Mouse (Mus musculus) liver, embryonic 15.5 days (tissue): ENCODE data around the gene Sh2d3c. TPM values are rescaled to one million over a fixed set of nuclear protein-coding genes. Genes with fewer than 3 reads are reported as not detected.

Experiments used
- ATAC-seq: fragments of 200-750 bp; cut with Nextera tagmentation; 2 replicates; pipeline ENCODE4 v1.8.0; 2017; ENCODE audit warnings: moderate number of reproducible peaks, mild to moderate bottlenecking, moderate library complexity; ENCODE audit not compliant: insufficient read depth
- H3K27ac ChIP-seq: fragments of 300-500 bp; sonication (generic); replicated peaks from 2 replicates; pipeline ENCODE4 v1.5.1; 2015; ENCODE audit warnings: mild to moderate bottlenecking, inconsistent platforms
- H3K27me3 ChIP-seq: fragments of 300-500 bp; sonication (generic); 2 replicates; pipeline ENCODE4 v1.6.1; 2015; ENCODE audit warnings: mild to moderate bottlenecking, inconsistent platforms
- H3K36me3 ChIP-seq: fragments of 300-500 bp; sonication (generic); replicated peaks from 2 replicates; pipeline ENCODE4 v1.6.1; 2015; ENCODE audit warnings: moderate library complexity, mild to moderate bottlenecking, inconsistent platforms
- H3K4me1 ChIP-seq: fragments of 300-500 bp; sonication (generic); replicated peaks from 2 replicates; pipeline ENCODE4 v1.6.1; 2015; ENCODE audit warnings: inconsistent platforms
- H3K4me2 ChIP-seq: fragments of 300-500 bp; sonication (generic); 2 replicates; pipeline ENCODE4 v1.6.1; 2015; ENCODE audit warnings: moderate library complexity, mild to moderate bottlenecking, inconsistent platforms
- H3K4me3 ChIP-seq: fragments of 300-500 bp; sonication (generic); replicated peaks from 2 replicates; pipeline ENCODE4 v1.5.1; 2015; ENCODE audit warnings: mild to moderate bottlenecking, inconsistent platforms
- H3K9ac ChIP-seq: fragments of 300-500 bp; sonication (generic); 2 replicates; pipeline ENCODE4 v1.6.1; 2015; ENCODE audit warnings: moderate library complexity, mild to moderate bottlenecking, inconsistent platforms
- H3K9me3 ChIP-seq: fragments of 300-500 bp; sonication (generic); replicated peaks from 2 replicates; pipeline ENCODE4 v1.6.1; 2016; ENCODE audit warnings: inconsistent platforms
- WGBS: fragments of 180-500 bp; shearing (Covaris S2); methylation state at CpG from one replicate; pipeline ENCODE4 v1.1.7; 2015; ENCODE audit warnings: mixed read lengths; ENCODE audit not compliant: insufficient replicate concordance; 5-methylcytosine and 5-hydroxymethylcytosine counted together
- polyA plus RNA-seq: library from polyadenylated mRNA; unstranded; fragments of >200 nt; fragmentation: Nextera tagmentation; extraction: Ambion mirVana; gene quantifications from 2 replicates; pipeline ENCODE4 v1.2.1, GENCODE M21; 2015

Sh2d3c gene
- polyA plus RNA-seq, 1 experiment from 2014 or later = 7.0 TPM

DNA sequence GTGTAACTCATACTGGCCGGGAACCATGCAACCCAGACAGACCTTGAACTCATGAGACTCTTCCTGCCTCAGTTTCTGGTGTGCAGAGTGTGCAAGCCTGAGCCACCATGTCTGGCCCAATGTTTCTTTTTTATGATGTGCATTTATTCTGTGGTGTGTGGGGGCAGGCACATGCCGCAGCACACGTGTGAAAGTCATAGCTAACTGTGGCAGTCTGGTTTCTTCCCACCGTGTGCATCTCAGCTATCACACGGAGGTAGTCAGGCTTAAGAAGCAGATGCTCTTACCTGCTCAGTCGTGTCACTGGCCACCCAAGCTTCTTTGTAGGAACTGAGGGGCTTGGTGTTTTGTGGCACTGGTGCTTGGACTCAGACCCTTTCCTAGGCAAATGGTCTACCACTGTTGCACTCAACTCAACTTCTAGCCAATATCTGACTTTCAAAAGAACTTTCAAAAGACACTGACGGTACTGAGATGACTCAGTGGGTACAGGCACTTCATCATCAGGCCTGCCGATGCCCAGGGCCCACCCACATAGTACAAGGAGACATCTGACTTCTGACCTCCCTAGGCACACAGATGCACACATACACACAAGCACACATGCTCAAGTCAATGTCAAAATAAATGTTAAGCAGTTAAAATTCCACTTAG lies 51.9 kb downstream of the Sh2d3c start:
- no peak overlapping the region for H3K4me3 ChIP-seq
- no peak overlapping the region for H3K27ac ChIP-seq
- no peaks in the 10 kb centered on the region for H3K36me3 ChIP-seq
- no peak for ATAC-seq
- H3K4me2 ChIP-seq = no peak overlapping the region
- H3K4me1 ChIP-seq = peaks cover 41% of the 10 kb centered on the region
- H3K9me3 ChIP-seq = no peaks in the 10 kb centered on the region
- peaks cover 4% of the 10 kb centered on the region; the same call in 1 of the 2 replicates for H3K27me3 ChIP-seq
- WGBS = 60% methylated on average over 8 of the region's 8 CpGs
- no peak overlapping the region for H3K9ac ChIP-seq

DNA sequence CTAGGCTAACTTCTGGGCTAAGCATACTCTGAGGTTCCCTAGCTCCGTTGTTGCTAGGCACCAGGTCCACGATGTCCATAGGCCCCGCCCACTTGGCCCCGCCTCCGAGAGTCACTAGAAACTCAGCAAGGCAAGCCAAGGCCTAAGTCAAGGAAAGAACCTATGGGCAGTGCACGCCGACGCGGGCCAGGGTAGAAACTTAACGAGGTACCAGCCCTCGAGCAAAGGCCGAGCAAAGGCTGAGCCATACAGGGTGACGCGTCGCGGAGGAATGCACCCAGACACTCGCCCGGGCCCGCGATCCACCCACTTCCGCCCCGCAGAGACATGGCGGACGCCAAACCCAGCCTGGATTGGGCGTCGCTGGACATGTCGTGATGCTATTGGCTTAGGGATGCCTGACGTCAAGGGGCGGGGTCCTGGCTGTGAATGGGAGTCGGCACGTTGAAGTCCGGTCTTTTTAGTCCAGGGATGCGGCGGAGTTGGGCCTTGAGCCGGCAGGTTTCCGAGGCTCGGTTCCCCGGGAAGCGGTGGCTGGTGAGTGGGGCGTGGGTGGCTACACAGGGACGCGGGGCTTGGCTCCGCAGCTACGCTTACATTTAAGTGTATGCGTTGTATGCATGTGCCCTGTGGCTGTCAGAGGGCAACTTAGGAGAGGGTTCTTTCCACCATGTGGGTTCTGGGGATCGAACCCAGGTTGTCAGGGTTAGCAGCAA lies 54.7 kb downstream of the Sh2d3c start, which contains the start of the genes Ttc16 and Ptrh1:
Gene Ttc16, minus strand, starts transcription at position 275 of the 716 bp plus-strand sequence.
Gene Ptrh1, plus strand, starts transcription at position 428 of the 716 bp plus-strand sequence.
- no peaks in the 10 kb centered on the region for H3K9me3 ChIP-seq
- H3K9ac ChIP-seq = peak within 1 kb of the TSS; percentile 48; the same call in 1 of the 2 replicates
- WGBS = under 1% methylated on average over 46 of the region's 46 CpGs
- H3K4me3 ChIP-seq = peak within 1 kb of the TSS; percentile 73
- peak; percentile 91 for ATAC-seq
- no peaks in the 10 kb centered on the region for H3K36me3 ChIP-seq
- H3K4me2 ChIP-seq = peak within 1 kb of the TSS; percentile 92
- peak within 1 kb of the TSS; percentile 46 for H3K27ac ChIP-seq
- H3K4me1 ChIP-seq = peaks cover 29% of the 10 kb centered on the region
- peaks cover 4% of the 10 kb centered on the region; the same call in 1 of the 2 replicates for H3K27me3 ChIP-seq

DNA sequence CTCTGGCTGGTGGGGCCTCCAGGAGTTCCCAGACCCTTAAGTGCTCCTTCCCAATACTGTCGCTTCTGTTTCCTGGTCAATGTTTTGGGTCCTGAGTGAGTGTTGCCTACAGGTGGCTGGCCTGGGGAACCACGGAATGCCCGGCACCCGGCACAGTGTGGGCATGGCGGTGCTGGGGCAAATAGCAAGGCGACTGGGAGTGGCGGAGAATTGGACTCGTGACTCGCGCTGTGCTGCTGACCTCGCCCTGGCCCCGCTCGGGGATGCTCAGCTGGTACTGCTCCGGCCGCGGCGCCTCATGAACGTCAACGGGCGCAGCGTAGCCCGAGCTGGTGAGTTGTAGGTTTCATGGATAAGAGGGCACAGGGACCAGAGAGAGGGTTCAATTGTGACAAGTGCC lies 55.3 kb downstream of the Sh2d3c start:
- H3K9me3 ChIP-seq = no peaks in the 10 kb centered on the region
- peaks cover 4% of the 10 kb centered on the region; the same call in 1 of the 2 replicates for H3K27me3 ChIP-seq
- peak overlapping the region; percentile 92 for H3K4me2 ChIP-seq
- 33% methylated on average over 22 of the region's 22 CpGs for WGBS
- no peak for ATAC-seq
- H3K4me3 ChIP-seq = peak overlapping the region; percentile 73
- no peaks in the 10 kb centered on the region for H3K36me3 ChIP-seq
- H3K9ac ChIP-seq = 0 out of 2 replicates have a peak overlapping the region, but pooled peaks have one; percentile 48
- H3K27ac ChIP-seq = no peak overlapping the region
- peaks cover 27% of the 10 kb centered on the region for H3K4me1 ChIP-seq

DNA sequence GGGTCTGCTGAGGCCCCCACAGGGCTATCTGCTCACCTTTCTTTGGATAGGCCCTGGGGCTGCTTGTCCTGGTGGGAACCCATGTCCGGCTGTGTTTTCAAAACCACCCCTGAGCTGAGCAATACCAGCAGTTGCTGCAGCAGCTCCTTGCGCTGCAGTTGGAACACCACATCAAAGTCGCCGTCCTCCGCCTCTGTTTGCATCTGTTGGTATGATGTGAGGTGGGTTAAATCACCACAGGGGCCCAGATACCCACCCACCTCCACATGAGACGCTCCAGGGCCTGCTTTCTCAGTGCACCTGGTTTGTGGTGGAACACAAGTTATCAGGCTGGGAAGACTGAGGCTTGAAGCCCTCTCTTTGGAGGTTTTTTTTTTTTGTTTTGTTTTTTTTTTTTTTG lies 57.2 kb downstream of the Sh2d3c start:
- WGBS = 73% methylated on average over 6 of the region's 6 CpGs
- no peak overlapping the region for H3K27ac ChIP-seq
- H3K9ac ChIP-seq = no peak overlapping the region
- H3K4me2 ChIP-seq = no peak overlapping the region
- H3K4me3 ChIP-seq = no peak overlapping the region
- peaks cover 18% of the 10 kb centered on the region for H3K4me1 ChIP-seq
- ATAC-seq = no peak
- no peaks in the 10 kb centered on the region for H3K36me3 ChIP-seq
- no peaks in the 10 kb centered on the region for H3K9me3 ChIP-seq
- peaks cover 4% of the 10 kb centered on the region; the same call in 1 of the 2 replicates for H3K27me3 ChIP-seq

DNA sequence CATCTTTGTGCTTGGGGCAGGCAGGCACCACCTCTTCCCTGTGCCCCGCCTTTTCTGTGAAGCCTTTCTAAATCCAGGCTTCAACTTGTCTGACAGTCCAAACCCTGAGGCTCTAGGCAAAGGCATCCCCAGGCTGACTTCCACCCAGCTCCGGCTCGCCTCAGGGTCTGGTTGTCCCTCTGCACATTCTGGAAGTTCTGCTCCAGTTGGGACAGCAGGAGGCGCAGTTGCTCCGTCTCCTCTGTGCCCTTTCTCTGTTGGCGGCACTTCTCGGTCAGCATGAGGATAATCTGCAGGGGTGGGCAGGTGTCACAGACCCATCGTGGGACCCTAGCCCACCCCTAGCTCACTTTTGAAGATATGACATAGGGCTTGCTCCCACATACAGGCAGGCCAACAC lies 58.3 kb downstream of the Sh2d3c start:
- no peak overlapping the region for H3K4me2 ChIP-seq
- H3K9me3 ChIP-seq = no peaks in the 10 kb centered on the region
- 18% methylated on average over 8 of the region's 8 CpGs for WGBS
- H3K4me3 ChIP-seq = no peak overlapping the region
- ATAC-seq = no peak
- H3K27me3 ChIP-seq = peaks cover 4% of the 10 kb centered on the region; the same call in 1 of the 2 replicates
- H3K27ac ChIP-seq = no peak overlapping the region
- H3K4me1 ChIP-seq = peaks cover 18% of the 10 kb centered on the region
- no peak overlapping the region for H3K9ac ChIP-seq
- H3K36me3 ChIP-seq = no peaks in the 10 kb centered on the region

DNA sequence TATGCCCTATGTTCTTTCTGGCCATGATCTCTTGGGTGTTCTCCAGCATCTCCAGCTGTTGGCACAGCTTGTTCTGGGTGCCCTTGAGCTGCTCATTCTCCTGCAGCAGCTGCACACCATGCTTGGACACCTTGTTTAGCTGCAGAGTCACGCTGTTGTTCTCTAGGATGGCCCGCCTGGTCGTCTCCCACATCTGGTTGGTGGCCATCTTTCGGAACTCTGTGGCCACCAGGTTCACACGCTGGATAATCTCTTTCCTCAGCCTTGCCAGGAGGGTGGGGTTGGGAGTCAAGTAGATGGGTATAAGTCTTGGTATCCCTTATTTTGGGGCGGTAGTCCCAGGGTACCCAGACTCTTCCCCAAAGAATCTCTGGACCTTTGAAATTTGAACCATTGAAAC lies 58.9 kb downstream of the Sh2d3c start:
- peaks cover 18% of the 10 kb centered on the region for H3K4me1 ChIP-seq
- no peak overlapping the region for H3K4me2 ChIP-seq
- H3K27ac ChIP-seq = no peak overlapping the region
- H3K9ac ChIP-seq = no peak overlapping the region
- H3K4me3 ChIP-seq = no peak overlapping the region
- WGBS = 66% methylated on average over 6 of the region's 6 CpGs
- ATAC-seq = no peak
- peaks cover under 1% of the 10 kb centered on the region; the same call in 1 of the 2 replicates for H3K27me3 ChIP-seq
- H3K9me3 ChIP-seq = no peaks in the 10 kb centered on the region
- H3K36me3 ChIP-seq = no peaks in the 10 kb centered on the region

DNA sequence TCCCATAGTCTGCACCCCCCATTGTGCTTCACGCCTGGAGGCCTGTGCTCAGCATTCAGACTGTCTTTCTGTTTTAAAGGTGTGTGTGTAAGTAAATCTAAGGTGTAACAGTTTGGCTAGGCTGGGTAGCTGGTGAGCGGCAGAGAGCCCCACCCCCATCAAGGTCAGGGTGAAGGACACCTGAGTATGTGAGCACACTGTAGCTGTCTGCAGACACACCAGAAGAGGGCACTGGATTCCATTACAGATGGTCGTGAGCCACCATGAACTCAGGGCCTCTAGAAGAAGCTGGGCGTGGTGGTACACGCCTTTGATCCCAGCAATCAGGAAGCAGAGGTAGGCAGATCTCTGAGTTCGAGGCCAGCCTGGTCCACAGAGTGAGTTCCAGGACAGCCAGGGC lies 60.9 kb downstream of the Sh2d3c start:
- Histone ChIP-seq H3K4me1 (no peaks in the 10 kb centered on the region; the same call in 1 of the 2 replicates), H3K27me3 (no peaks in the 10 kb centered on the region), H3K4me3 (no peak overlapping the region), H3K4me2 (no peak overlapping the region), H3K27ac (no peak overlapping the region), H3K9ac (no peak overlapping the region), H3K36me3 (no peaks in the 10 kb centered on the region), H3K9me3 (no peaks in the 10 kb centered on the region)
- WGBS = 49% methylated on average over 6 of the region's 6 CpGs
- ATAC-seq = no peak

DNA sequence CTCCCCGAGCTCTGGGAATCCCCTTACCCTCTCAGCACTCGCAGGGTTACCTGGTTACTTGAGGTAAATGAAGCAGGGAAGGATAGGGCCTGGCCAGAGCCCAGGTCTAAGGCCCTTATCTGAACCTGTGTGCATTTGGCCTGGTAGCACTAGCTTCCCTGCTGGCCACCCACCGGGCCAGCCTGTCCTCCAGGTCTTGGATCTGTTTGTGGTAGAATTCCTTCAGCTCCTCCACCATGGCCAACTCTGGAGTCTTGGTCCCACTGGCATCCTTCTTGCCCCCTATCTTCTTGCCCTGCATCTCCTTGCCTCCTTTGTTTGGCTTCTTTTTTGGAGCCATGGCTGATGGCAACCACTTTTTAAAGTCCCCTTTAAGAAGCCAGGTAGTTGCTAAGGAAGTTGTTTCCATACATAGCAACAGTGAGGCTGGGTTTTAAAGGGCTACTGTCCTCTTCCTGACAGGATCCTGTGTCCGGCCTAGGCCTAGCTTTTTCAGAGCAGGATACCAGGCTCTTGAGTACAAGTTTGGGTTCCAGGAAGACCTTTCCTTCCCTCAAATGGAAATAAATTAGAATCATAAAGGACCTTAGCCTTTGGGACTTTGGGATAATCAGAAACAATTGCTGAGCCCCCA lies 63.3 kb downstream of the Sh2d3c start, which contains the start of gene Cfap157:
Gene Cfap157, minus strand, starts transcription at position 381 of the 634 bp plus-strand sequence.
- Histone ChIP-seq H3K27me3 (no peaks in the 10 kb centered on the region), H3K9me3 (no peaks in the 10 kb centered on the region), H3K4me1 (no peaks in the 10 kb centered on the region; the same call in 1 of the 2 replicates), H3K4me2 (no peak within 1 kb of the TSS), H3K4me3 (no peak within 1 kb of the TSS), H3K9ac (no peak within 1 kb of the TSS), H3K36me3 (no peaks in the 10 kb centered on the region), H3K27ac (no peak within 1 kb of the TSS)
- 53% methylated on average over 4 of the region's 4 CpGs for WGBS
- ATAC-seq = no peak

DNA sequence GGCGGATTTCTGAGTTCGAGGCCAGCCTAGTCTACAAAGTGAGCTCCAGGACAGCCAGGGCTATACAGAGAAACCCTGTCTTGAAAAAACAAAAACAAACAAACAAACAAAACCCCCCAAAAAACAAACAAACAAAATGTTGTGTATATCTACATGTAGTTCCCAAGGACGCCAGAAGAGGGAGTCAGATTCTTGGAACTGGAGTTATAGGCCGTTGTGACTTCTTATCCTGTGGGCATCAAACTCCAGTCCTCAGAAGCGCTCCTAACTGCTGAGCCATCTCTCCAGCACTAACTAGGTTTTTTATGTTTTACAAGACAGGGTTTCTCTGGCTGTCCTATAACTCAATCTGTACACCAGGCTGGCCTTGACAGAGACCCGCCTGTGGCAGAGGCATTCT lies 66.3 kb downstream of the Sh2d3c start:
- no peak for ATAC-seq
- no peak overlapping the region for H3K4me3 ChIP-seq

DNA sequence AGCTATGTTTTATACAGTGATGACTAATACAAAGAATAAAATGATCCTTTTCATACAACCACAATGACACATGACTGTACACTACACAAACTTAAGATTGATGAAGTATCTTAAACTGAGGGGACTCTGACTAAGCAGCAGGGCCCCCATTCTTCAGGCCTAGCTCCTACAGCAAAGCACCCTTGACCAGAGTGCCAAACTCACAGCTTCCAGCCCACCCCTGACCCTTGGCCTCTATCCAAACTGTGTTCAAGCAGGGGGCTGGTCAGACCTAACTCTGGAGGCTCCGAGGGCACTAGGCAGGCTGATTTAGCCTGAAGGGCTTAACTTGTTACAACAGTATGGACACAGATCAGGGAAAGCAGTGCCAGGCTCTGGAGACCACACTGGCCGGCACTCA lies 67.7 kb downstream of the Sh2d3c start:
- ATAC-seq = no peak
- Histone ChIP-seq H3K27ac (no peak overlapping the region), H3K4me3 (no peak overlapping the region), H3K36me3 (no peaks in the 10 kb centered on the region), H3K9me3 (no peaks in the 10 kb centered on the region), H3K4me2 (no peak overlapping the region), H3K27me3 (no peaks in the 10 kb centered on the region), H3K4me1 (no peaks in the 10 kb centered on the region), H3K9ac (no peak overlapping the region)
- WGBS = 53% methylated on average over 2 of the region's 2 CpGs

More for the DNA sequence above, 66.3 kb downstream of the Sh2d3c start:
- Histone ChIP-seq H3K9me3 (no peaks in the 10 kb centered on the region), H3K36me3 (no peaks in the 10 kb centered on the region), H3K27me3 (no peaks in the 10 kb centered on the region), H3K27ac (no peak overlapping the region), H3K4me2 (no peak overlapping the region), H3K9ac (no peak overlapping the region), H3K4me1 (no peaks in the 10 kb centered on the region)
- WGBS = 49% methylated on average over 6 of the region's 6 CpGs

DNA sequence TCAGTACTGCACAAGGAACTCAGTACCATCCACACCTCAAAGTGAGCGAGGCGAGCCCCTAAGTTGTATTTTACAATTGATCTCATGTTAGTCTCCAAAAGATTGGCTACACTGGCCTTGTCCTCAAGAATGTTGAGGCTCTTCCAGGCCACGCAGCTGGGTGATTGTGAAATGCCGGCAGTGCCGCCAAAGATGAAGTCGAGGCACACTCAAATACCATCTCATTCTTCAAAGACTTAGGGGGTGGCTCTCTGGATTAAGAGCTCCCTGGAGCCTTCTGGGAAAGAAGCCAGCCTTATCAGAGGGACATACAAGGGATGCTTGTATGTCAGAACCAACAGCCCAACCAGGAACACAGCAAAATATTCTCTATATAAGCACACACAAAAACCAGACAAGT lies 70.4 kb downstream of the Sh2d3c start:
- no peak for ATAC-seq
- H3K4me2 ChIP-seq = no peak overlapping the region
- no peak overlapping the region for H3K9ac ChIP-seq
- 71% methylated on average over 6 of the region's 6 CpGs for WGBS
- H3K4me3 ChIP-seq = no peak overlapping the region
- no peaks in the 10 kb centered on the region for H3K36me3 ChIP-seq
- no peaks in the 10 kb centered on the region for H3K9me3 ChIP-seq
- no peaks in the 10 kb centered on the region for H3K27me3 ChIP-seq
- H3K27ac ChIP-seq = no peak overlapping the region
- H3K4me1 ChIP-seq = no peaks in the 10 kb centered on the region
